Mouse (Mus musculus) myocyte (in vitro differentiated cells): ENCODE results near the gene 2700097O09Rik.

ENCODE experiments used
- CEBPB ChIP-seq: IDR thresholded peaks from 2 replicates; pipeline ENCODE4 v1.6.1; 2011; ENCODE audit warnings: mild to moderate bottlenecking, moderate library complexity; ENCODE audit not compliant: poor library complexity, insufficient read depth, severe bottlenecking
- E2F4 ChIP-seq: IDR thresholded peaks from one replicate; pipeline ENCODE4 v1.6.1; 2011; ENCODE audit warnings: mild to moderate bottlenecking, control low read depth, moderate library complexity; ENCODE audit not compliant: insufficient read depth
- MAX ChIP-seq: IDR thresholded peaks from one replicate; pipeline ENCODE4 v1.6.1; 2011; ENCODE audit warnings: low read depth, mild to moderate bottlenecking, control low read depth
- MYOD1 ChIP-seq, 3 experiments: IDR thresholded peaks; one replicate each; pipeline ENCODE4 v1.6.1; 2011; ENCODE audit warnings: control low read depth in 2 of 3, low read depth in 2 of 3, mild to moderate bottlenecking in 2 of 3, moderate library complexity in 1 of 3; ENCODE audit not compliant: insufficient read length in 2 of 3, control insufficient read depth in 1 of 3
- MYOG ChIP-seq, 3 experiments: IDR thresholded peaks; one replicate each; pipeline ENCODE4 v1.6.1; 2011; ENCODE audit warnings: control low read depth in 2 of 3, low read depth in 2 of 3, mild to moderate bottlenecking in 2 of 3; ENCODE audit not compliant: insufficient read length in 2 of 3, control insufficient read depth in 1 of 3, insufficient read depth in 1 of 3
- POLR2A ChIP-seq: IDR thresholded peaks from one replicate; pipeline ENCODE4 v1.6.1; 2011; ENCODE audit warnings: low read depth, mild to moderate bottlenecking, control low read depth, moderate library complexity; ENCODE audit not compliant: insufficient read length
- POLR2AphosphoS2 ChIP-seq: IDR thresholded peaks from one replicate; pipeline ENCODE4 v1.6.1; 2011; ENCODE audit warnings: low read depth, control low read depth; ENCODE audit not compliant: insufficient read length
- REST ChIP-seq: IDR thresholded peaks from one replicate; pipeline ENCODE4 v1.6.1; 2011; ENCODE audit warnings: mild to moderate bottlenecking, control low read depth, moderate library complexity; ENCODE audit not compliant: insufficient read depth, insufficient read length
- SRF ChIP-seq: IDR thresholded peaks from one replicate; pipeline ENCODE4 v1.6.1; 2011; ENCODE audit warnings: low read depth; ENCODE audit not compliant: control insufficient read depth, insufficient read length
- TCF12 ChIP-seq: IDR thresholded peaks from one replicate; pipeline ENCODE4 v1.6.1; 2011; ENCODE audit warnings: mild to moderate bottlenecking, control low read depth; ENCODE audit not compliant: poor library complexity, insufficient read depth, severe bottlenecking
- TCF3 ChIP-seq: IDR thresholded peaks from one replicate; pipeline ENCODE4 v1.6.1; 2011; ENCODE audit warnings: low read depth, control low read depth; ENCODE audit not compliant: insufficient read length
- USF1 ChIP-seq: IDR thresholded peaks from one replicate; pipeline ENCODE4 v1.6.1; 2011; ENCODE audit warnings: low read depth, mild to moderate bottlenecking, control low read depth, moderate library complexity

- TF ChIP-seq REST (no peak), POLR2A (no peak), CEBPB (no peak), TCF12 (no peak), MYOD1 (IDR thresholded peaks at IDR 0.05; ENCODE audit: control insufficient read depth in 1 of 3, insufficient read length in 2 of 3, low read depth in 2 of 3) (no peak), MAX (no peak), POLR2AphosphoS2 (no peak), USF1 (no peak), SRF (no peak), E2F4 (no peak), TCF3 (no peak), MYOG (IDR thresholded peaks at IDR 0.05; ENCODE audit: control insufficient read depth in 1 of 3, insufficient read depth in 1 of 3, insufficient read length in 2 of 3, low read depth in 2 of 3) (no peak)
Observed at GRCm38 (mm10) chr12:55027088-55027487, 52.8 kb downstream of the 2700097O09Rik start.
